Mouse (Mus musculus) embryonic fibroblast, embryonic 13.5 days (primary cell): ENCODE data around the gene Ccdc106. TPM values are rescaled to one million over a fixed set of nuclear protein-coding genes. Genes with fewer than 3 reads are reported as not detected.

Source experiments
- H3K27ac ChIP-seq: 2 replicates; pipeline ENCODE4 v1.5.1; 2012; ENCODE audit warnings: low read length, control low read depth, inconsistent platforms; ENCODE audit not compliant: insufficient read depth
- H3K4me1 ChIP-seq: 2 replicates; pipeline ENCODE4 v1.6.1; 2011; ENCODE audit warnings: low read length; ENCODE audit not compliant: control insufficient read depth, insufficient read depth
- H3K4me3 ChIP-seq: 2 replicates; pipeline ENCODE4 v1.5.1; 2011; ENCODE audit warnings: mild to moderate bottlenecking, control low read depth, low read length; ENCODE audit not compliant: insufficient read depth
- CTCF ChIP-seq: IDR thresholded peaks from 2 replicates; pipeline ENCODE4 v1.5.1; 2011; ENCODE audit warnings: mild to moderate bottlenecking, control low read depth, low read length, moderate library complexity, borderline replicate concordance; ENCODE audit not compliant: insufficient read depth
- POLR2A ChIP-seq: IDR thresholded peaks from 2 replicates; pipeline ENCODE4 v1.6.1; 2011; ENCODE audit warnings: low read depth, mild to moderate bottlenecking, control low read depth, low read length, moderate library complexity
- polyA plus RNA-seq: library from polyadenylated mRNA; stranded (reverse); fragments of >200 nt; gene quantifications from 2 replicates; pipeline ENCODE4 v1.2.4, GENCODE M21; 2011; ENCODE audit warnings: low read depth; ENCODE audit not compliant: missing spikeins, insufficient read length

Gene Ccdc106
- polyA plus RNA-seq, 1 experiment: 3.8 TPM

DNA sequence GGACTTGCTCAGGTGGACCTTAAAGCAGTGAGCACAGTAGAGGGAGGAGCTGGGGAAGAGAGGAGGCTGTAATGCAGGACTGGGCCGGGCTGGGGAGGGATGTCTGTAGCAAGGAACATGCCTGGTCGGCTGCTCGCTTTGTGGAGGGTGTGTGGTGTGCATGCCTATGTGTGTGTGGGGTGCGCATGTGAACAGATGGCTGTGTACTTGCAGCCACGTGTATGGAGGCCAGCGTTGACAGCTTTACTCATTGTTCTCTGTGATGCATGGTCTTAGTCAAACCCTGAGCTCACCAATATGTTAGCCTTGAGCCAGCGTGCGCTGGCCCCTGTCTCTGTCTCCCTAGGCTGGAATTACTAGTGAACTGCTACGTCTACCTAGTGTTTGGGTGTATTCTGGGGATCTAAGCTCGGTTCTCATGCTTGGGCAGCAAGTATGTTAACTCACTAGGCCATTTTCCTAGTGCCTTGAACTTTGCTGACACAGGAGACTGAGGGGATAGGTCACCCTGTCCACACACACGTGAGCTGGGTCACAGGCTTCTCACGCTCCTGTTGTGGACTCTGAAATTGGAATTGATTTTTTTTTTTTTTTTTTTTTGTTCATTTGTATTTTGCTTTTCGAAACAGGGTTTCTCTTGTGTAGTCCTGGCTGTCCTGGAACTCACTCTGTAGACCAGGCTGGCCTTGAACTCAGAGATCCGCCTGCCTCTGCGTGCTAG is 70.8 kb downstream of the Ccdc106 start:
- H3K4me3 ChIP-seq: no peak overlapping the region
- no peaks in the 10 kb centered on the region for H3K4me1 ChIP-seq
- no peak overlapping the region for H3K27ac ChIP-seq
- TF ChIP-seq CTCF: no peak
- TF ChIP-seq POLR2A: no peak

DNA sequence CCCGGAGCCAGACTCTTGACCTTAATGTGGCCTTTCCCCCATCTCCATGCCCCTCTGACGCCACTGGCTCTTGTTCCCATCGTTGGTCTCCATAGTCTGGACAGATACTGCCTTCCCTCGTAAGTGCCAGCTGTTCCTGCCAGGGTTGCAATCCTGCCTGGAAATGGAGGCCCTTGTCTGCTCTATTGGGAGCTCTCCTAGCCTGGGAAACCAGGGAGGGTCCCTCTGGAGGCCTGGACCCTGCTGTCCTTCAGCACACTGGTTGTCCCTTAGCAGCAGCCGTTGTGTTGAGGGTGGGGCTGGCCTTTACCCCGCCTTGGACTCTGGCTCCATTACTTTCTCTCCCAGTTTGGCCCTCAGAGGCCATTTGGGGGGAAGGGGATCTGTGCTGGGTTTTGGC is 72.0 kb downstream of the Ccdc106 start:
- TF ChIP-seq POLR2A: no peak
- no peak for TF ChIP-seq CTCF
- Histone ChIP-seq H3K4me1 (no peaks in the 10 kb centered on the region), H3K4me3 (no peak overlapping the region), H3K27ac (no peak overlapping the region)

DNA sequence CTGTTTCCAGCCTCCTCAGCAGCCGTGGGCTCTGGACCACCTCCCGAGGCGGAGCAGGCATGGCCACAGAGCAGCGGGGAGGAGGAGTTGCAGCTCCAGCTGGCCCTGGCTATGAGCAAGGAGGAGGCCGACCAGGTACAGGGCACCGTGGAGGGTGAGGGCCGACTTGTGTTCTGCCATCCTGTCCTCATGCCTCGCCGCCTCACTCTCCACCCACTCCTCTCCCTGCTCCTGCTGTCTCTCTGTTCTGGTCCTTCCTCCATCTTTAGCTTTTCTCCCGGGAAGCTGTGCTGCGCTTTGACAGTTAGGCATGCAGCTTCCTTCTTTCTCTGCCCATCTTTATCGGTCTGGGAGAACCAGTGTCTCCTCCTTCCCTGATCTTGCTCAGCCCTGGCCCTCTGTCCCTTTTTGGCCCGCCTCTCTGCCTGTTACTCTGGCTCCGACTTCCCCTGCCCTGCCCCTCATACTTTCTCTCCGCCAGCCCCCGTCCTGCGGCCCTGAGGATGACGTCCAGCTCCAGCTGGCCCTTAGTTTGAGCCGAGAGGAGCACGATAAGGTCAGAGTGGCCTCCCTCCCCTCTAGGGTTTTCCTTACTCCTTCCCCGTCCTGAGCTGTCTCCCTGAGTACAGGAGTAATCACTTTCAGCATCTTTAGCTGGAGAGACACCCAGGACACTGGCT is 72.6 kb downstream of the Ccdc106 start:
- TF ChIP-seq POLR2A (no peak), CTCF (no peak)
- no peaks in the 10 kb centered on the region for H3K4me1 ChIP-seq

DNA sequence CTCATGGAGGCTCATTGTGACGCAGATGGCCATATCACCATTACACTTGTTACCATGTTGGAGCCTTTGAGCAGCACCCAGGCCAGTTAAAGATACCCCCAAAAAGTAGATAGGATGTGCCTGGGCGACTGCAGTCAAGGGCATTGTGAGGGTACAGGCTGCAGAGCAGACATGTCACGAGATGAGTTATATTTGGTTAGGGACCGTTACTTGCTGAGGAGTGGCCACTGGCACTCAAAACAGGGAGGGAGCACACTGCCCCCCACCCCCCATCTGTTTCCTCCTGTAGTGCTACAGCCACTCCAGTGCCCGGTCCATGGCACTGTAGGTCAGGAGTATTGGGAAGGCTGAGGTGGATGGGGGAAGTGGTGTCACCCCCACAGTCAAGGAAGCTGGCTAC is 78.4 kb downstream of the Ccdc106 start:
- TF ChIP-seq CTCF (no peak), POLR2A (no peak)
- H3K4me1 ChIP-seq: no peaks in the 10 kb centered on the region

More for the DNA sequence above, 72.6 kb downstream of the Ccdc106 start:
- H3K27ac ChIP-seq: no peak overlapping the region
- no peak overlapping the region for H3K4me3 ChIP-seq

DNA sequence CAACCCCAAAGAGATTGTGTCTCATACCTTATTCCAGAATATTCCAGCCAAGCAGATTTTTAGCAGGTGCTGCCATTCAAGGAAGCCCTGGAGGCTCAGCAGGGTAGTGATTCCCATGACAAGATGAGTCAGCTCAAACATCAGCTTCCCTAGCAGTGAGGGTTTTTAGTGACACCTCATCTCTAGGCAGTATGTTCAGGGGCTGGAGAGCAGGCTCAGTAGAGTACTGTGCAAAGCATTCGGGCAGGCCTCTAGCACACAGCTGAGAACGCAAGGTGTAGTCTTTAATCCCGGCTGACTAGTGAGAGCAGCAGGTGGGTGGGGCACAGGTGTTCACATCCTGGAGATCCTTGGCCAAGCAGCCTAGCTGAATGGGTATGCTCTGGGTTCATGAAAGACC is 79.4 kb downstream of the Ccdc106 start:
- no peak overlapping the region for H3K4me3 ChIP-seq
- no peak for TF ChIP-seq POLR2A
- TF ChIP-seq CTCF: no peak
- no peaks in the 10 kb centered on the region for H3K4me1 ChIP-seq
- no peak overlapping the region for H3K27ac ChIP-seq

More for the DNA sequence above, 78.4 kb downstream of the Ccdc106 start:
- Histone ChIP-seq H3K27ac (no peak overlapping the region), H3K4me3 (no peak overlapping the region)

DNA sequence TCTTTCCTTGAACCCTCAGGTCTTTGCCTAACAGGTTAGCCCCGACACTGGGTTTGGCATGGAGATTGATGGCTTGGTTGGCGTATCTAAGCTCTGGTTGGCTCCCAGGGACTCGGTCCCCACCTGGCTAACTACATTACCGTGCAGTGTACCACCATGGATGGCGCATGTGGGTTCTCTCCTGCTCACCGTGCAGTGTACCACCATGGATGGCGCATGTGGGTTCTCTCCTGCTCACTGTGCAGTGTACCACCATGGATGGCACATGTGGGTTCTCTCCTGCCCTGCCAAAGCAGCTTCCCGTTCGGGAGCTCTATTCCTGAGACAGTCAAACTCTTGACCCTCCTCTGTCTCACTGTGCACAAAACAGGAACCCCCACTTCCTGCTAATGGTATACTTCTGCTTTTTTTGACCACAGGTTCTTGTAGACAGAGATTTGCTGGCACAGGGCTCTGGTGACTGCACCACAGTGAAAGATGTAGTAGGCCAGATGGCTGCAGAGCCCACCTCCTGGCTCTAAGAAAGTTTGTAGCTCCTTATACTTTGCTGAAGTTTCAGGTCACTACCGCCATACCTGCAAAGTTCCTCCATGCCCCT is 80.8 kb downstream of the Ccdc106 start:
- Histone ChIP-seq H3K27ac (no peak overlapping the region), H3K4me3 (no peak overlapping the region), H3K4me1 (no peaks in the 10 kb centered on the region)
- TF ChIP-seq POLR2A: no peak
- no peak for TF ChIP-seq CTCF

DNA sequence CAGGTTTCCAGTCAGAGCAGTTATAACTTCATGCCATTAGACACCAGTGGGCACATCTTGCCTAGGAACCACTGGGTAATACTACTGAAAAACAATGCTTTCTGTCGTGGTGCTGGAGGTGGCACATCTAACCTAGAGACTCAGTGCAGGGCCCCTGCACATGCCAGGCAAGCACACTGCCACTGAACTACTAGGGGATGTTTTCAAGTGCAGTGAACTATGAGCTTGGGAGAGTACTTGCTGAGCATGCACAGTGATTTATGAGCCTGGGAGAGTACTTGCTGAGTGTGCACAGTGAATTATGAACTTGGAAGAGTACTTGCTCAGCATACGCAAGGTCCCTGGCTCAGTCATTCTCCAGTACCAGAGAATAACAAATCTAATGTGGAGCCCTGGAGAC is 82.2 kb downstream of the Ccdc106 start:
- H3K4me1 ChIP-seq: no peaks in the 10 kb centered on the region

DNA sequence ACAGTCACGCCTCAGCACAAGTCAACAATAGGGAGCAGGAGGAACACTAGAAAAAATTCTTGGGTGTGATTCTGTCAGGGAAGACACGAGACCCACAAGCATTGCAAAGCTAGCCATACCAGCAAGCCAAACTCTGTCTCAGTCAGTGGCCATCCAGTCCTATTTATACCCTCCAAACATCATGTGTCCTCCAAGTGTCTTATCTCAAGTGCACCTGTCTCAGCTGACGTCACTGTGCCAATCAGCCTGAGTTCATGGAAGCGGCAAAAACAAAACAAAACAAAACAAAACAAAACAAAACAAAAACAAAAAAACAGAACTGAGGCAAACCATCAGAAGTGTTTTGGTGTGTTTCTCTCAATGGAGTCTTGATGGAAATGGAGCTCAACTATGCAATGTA is 87.9 kb downstream of the Ccdc106 start:
- H3K27ac ChIP-seq: no peak overlapping the region
- TF ChIP-seq POLR2A (no peak), CTCF (no peak)
- H3K4me1 ChIP-seq: no peaks in the 10 kb centered on the region
- H3K4me3 ChIP-seq: no peak overlapping the region

More for the DNA sequence above, 82.2 kb downstream of the Ccdc106 start:
- Histone ChIP-seq H3K4me3 (no peak overlapping the region), H3K27ac (no peak overlapping the region)
- TF ChIP-seq CTCF (no peak), POLR2A (no peak)

DNA sequence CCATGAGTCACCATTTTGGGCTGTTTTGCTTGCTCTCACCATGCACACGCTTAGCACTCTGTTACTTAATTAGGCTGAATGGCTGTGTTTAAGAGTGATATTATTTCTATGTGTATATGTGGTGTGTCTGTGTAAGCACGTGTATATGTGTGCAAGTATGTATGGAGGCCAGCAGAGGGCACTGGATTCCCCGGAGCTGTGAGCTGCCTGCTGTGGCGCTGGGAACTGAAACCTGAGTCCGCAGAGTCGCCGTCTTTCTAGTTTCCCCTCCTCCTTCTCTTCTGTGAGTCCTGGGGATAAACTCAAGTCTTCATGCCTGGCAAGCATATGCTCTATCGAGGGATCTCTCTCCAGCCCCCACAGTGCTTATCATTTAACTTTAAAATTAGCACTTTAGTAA is 88.9 kb downstream of the Ccdc106 start:
- H3K4me3 ChIP-seq: no peak overlapping the region

More for the DNA sequence above, 88.9 kb downstream of the Ccdc106 start:
- H3K27ac ChIP-seq: no peak overlapping the region
- no peak for TF ChIP-seq CTCF
- H3K4me1 ChIP-seq: no peaks in the 10 kb centered on the region

Other genes with a start within 250 kb of the Ccdc106 start
- not detected in 2 replicates for gene Fam71e2, start 249.3 kb upstream of the Ccdc106 start, polyA plus RNA-seq
- gene Il11, start 237.7 kb upstream of the Ccdc106 start, polyA plus RNA-seq: 3.3 and 7.8 TPM in 2 replicates
- not detected in 2 replicates for gene Tmem190, start 237.6 kb upstream of the Ccdc106 start, polyA plus RNA-seq
- gene Tmem238, start 230.9 kb upstream of the Ccdc106 start, polyA plus RNA-seq: 4.3 and 5.3 TPM in 2 replicates
- 404 and 438 TPM in 2 replicates for gene Rpl28, start 227.7 kb upstream of the Ccdc106 start, polyA plus RNA-seq
- 172 and 191 TPM in 2 replicates for gene Ube2s, start 208.0 kb upstream of the Ccdc106 start, polyA plus RNA-seq
- not detected in 2 replicates for gene Shisa7, start 175.9 kb upstream of the Ccdc106 start, polyA plus RNA-seq
- 10.8 and 13.3 TPM in 2 replicates for gene Isoc2b, start 150.3 kb upstream of the Ccdc106 start, polyA plus RNA-seq
- 9.3 and 11.2 TPM in 2 replicates for gene Isoc2a, start 143.4 kb upstream of the Ccdc106 start, polyA plus RNA-seq
- gene Gm36210, start 114.0 kb upstream of the Ccdc106 start, polyA plus RNA-seq: not detected in 2 replicates
- gene Zfp628, start 105.3 kb upstream of the Ccdc106 start, polyA plus RNA-seq: 5.2 and 6.3 TPM in 2 replicates
- gene Nat14, start 98.5 kb upstream of the Ccdc106 start, polyA plus RNA-seq: 4.7 and 5.5 TPM in 2 replicates
- gene Ssc5d, start 94.8 kb upstream of the Ccdc106 start, polyA plus RNA-seq: 24.1 and 29.8 TPM in 2 replicates
- gene Sbk2, start 56.1 kb upstream of the Ccdc106 start, polyA plus RNA-seq: not detected in 2 replicates
- gene Sbk3, start 49.4 kb upstream of the Ccdc106 start, polyA plus RNA-seq: not detected in 2 replicates
- 11.0 and 15.6 TPM in 2 replicates for gene Zfp579, start 24.4 kb upstream of the Ccdc106 start, polyA plus RNA-seq
- 8.7 and 10.5 TPM in 2 replicates for gene Zfp524, start 6.1 kb upstream of the Ccdc106 start, polyA plus RNA-seq
- gene Fiz1, start 5.9 kb upstream of the Ccdc106 start, polyA plus RNA-seq: 23.6 and 27.5 TPM in 2 replicates
- gene Gm44973, start 5.1 kb upstream of the Ccdc106 start, polyA plus RNA-seq: not detected in 2 replicates
- 23.4 and 29.4 TPM in 2 replicates for gene Zfp865, start 177 bp upstream of the Ccdc106 start, polyA plus RNA-seq
- 1.5 and 1.8 TPM in 2 replicates for gene 4632433K11Rik, start 13.6 kb downstream of the Ccdc106 start, polyA plus RNA-seq
- gene Zfp784, start 17.9 kb downstream of the Ccdc106 start, polyA plus RNA-seq: 1.4 and 2.2 TPM in 2 replicates
- gene Zfp580, start 31.0 kb downstream of the Ccdc106 start, polyA plus RNA-seq: 11.8 and 18.1 TPM in 2 replicates
- gene U2af2, start 41.6 kb downstream of the Ccdc106 start, polyA plus RNA-seq: 193 and 210 TPM in 2 replicates
- 66.2 and 69.3 TPM in 2 replicates for gene Epn1, start 59.7 kb downstream of the Ccdc106 start, polyA plus RNA-seq
- gene Rfpl4, start 96.4 kb downstream of the Ccdc106 start, polyA plus RNA-seq: not detected in 2 replicates
- gene Rasl2-9, start 105.4 kb downstream of the Ccdc106 start, polyA plus RNA-seq: 0.57 TPM in 1 of 2 replicates, not detected in the other
- gene Vmn1r55, start 129.1 kb downstream of the Ccdc106 start, polyA plus RNA-seq: 0.04 TPM in 1 of 2 replicates, not detected in the other
- not detected in 2 replicates for gene Vmn1r56, start 176.2 kb downstream of the Ccdc106 start, polyA plus RNA-seq
- gene Vmn1r57, start 197.9 kb downstream of the Ccdc106 start, polyA plus RNA-seq: not detected in 2 replicates